Mouse (Mus musculus) hematopoietic multipotent progenitor cell, adult 10-12 weeks (in vitro differentiated cells): ENCODE results near the gene Cxcr2. TPM values are rescaled to one million over a fixed set of nuclear protein-coding genes. Genes with fewer than 3 reads are reported as not detected.

Experiments used
- polyA plus RNA-seq: library from polyadenylated mRNA; stranded (reverse); fragments of >175 nt; gene quantifications from 2 replicates; pipeline ENCODE4 v1.2.3, GENCODE M21; 2012; ENCODE audit warnings: low replicate concordance

Cxcr2 gene
- polyA plus RNA-seq: 7.7 and 9.4 TPM in 2 replicates

GRCm38 (mm10) chr1:74153461-74154184 lies at the start of gene Cxcr2:
Gene Cxcr2 (plus strand): TSS chr1:74153989.

DNA sequence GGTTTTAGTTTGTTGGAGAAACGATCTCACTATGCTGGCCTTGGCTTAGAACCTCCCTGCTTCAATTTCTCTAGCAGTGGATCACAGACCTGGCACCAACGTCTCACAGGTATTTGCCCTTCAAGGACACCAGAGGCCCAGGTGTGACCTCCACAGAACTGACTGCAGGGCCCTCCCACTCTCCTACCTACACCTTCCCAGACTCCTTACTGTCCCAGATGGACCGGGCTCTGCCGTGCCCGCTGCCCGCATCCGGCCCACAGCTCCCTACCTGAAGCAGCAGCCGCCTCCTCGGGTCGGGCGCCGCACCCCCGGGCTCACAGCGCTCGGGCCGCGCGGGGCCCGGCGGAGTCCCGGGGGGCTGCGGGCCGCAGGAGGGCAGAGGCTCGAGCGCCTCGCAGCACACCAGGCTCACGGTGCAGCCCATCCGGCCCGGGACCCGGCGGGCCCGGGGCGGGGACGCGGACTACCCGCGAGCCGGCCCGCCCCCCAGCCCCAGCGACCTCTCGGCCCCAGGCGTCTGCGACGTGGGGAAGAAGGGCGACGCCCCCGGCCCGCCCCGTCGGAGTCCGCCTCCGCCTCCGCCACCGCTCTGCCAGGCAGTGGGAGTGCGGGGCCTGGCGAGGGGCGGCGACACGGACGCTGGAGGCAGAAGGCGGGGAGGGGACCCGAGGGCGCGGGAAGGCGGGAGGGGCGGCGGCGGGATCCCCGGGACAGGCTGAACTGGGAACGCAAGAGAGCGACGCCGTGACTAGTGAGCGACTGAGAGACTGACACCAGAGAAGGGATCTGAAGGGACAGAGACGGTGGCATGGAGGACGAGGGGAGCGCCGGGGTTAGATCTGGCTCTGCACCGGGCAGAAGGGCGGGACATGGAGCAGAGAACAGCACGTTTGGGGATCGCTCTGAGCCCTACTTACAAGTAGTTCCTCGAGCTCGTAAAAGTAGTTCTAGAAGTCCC lies 29.5 kb upstream of the Cxcr2 start, which contains the start of gene Tns1:
Gene Tns1 (minus strand): TSS at position 429 of the 961 bp plus-strand sequence.

DNA sequence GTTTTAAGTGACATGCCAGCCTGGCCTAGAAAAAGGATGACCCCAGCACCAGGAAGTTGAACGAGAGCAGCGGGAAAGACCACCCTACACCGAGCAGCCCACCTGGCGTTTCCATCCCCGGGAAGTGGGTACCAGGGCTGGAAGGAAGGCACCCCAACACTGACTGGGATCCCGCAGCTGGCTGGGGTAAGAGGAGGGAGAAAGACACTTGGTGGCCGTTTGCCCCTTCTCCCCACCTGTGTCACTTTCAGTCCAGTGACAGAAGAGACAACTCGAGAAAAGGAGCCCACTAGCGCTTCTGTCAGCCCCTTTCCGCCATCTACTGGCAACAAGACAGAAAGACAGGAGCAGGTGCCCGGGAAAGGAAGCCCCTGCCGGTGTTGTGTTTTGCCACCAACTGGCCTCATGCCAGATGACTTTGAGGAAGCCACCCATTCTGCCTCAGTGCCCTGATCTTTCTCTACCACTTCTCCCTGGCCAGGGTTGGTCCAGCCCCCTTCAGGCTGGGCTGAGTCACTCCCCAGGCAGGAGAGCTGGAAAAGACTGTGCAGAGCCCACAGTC lies 28.7 kb upstream of the Cxcr2 start, which contains the start of gene Rufy4:
Gene Rufy4 (plus strand): TSS at position 551 of the 562 bp plus-strand sequence.

GRCm38 (mm10) chr1:74194445-74194844 lies 40.7 kb downstream of the Cxcr2 start, which contains the start of gene Cxcr1:
Gene Cxcr1 (minus strand): TSS chr1:74194631.

Other genes with a start within 250 kb of the Cxcr2 start
- gene Tns1, start 29.5 kb upstream of the Cxcr2 start, polyA plus RNA-seq: 38.2 and 54.2 TPM in 2 replicates
- 0.43 and 0.79 TPM in 2 replicates for gene Rufy4, start 28.4 kb upstream of the Cxcr2 start, polyA plus RNA-seq
- gene Cxcr1, start 40.6 kb downstream of the Cxcr2 start, polyA plus RNA-seq: not detected in 2 replicates
- gene Arpc2, start 82.1 kb downstream of the Cxcr2 start, polyA plus RNA-seq: 565 and 1,536 TPM in 2 replicates
- 0.26 TPM in 1 of 2 replicates, not detected in the other for gene Gpbar1, start 124.6 kb downstream of the Cxcr2 start, polyA plus RNA-seq
- 193 and 275 TPM in 2 replicates for gene Aamp, start 130.7 kb downstream of the Cxcr2 start, polyA plus RNA-seq
- 82.5 and 148 TPM in 2 replicates for gene Pnkd, start 130.9 kb downstream of the Cxcr2 start, polyA plus RNA-seq
- 74.4 and 110 TPM in 2 replicates for gene Tmbim1, start 151.6 kb downstream of the Cxcr2 start, polyA plus RNA-seq
- 0.21 TPM in 1 of 2 replicates, not detected in the other for gene Catip, start 208.1 kb downstream of the Cxcr2 start, polyA plus RNA-seq
- 164 and 251 TPM in 2 replicates for gene Slc11a1, start 221.2 kb downstream of the Cxcr2 start, polyA plus RNA-seq
- gene Ctdsp1, start 237.5 kb downstream of the Cxcr2 start, polyA plus RNA-seq: 329 and 559 TPM in 2 replicates